Mouse (Mus musculus) ovary, postnatal 10 days (tissue): ENCODE measurements around the gene Acad11.

Experiments used
- DNase-seq: peaks from one replicate; pipeline ENCODE4 v3.0.0; 2022; ENCODE audit warnings: low spot score

Acad11 gene

GRCm38 (mm10) chr9:104148969-104149368 lies 85.8 kb downstream of the Acad11 start:
- no peak for DNase-seq

- DNase-seq, result no peak
Measured at GRCm38 (mm10) chr9:104152121-104152520, 88.9 kb downstream of the Acad11 start.

GRCm38 (mm10) chr9:104155100-104155715 lies 92.0 kb downstream of the Acad11 start:
- no peak for DNase-seq

GRCm38 (mm10) chr9:104156506-104156905 lies 93.3 kb downstream of the Acad11 start:
- no peak for DNase-seq

DNA sequence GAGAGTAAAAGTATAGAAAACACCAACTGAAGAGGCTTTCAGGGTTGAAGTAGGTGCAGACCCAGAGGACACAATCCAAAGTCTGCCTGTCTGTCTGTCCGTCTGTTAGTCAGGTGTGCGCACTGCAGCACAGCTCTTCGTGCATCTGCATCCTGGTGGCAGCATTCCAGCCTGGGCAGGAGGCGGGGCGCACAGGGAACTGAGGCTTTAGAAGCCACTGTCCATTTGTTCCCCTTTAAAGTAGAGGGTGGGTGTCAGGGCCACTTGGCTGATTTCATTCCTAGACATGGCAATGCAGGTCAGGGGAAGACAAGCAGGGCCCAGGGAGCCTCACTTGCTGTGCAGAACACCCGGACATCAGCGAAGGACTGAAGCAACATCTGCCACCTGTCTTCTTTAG lies 94.1 kb downstream of the Acad11 start:
- DNase-seq, result no peak

- DNase-seq, result no peak
Measured at GRCm38 (mm10) chr9:104161117-104161516, 97.9 kb downstream of the Acad11 start.

DNA sequence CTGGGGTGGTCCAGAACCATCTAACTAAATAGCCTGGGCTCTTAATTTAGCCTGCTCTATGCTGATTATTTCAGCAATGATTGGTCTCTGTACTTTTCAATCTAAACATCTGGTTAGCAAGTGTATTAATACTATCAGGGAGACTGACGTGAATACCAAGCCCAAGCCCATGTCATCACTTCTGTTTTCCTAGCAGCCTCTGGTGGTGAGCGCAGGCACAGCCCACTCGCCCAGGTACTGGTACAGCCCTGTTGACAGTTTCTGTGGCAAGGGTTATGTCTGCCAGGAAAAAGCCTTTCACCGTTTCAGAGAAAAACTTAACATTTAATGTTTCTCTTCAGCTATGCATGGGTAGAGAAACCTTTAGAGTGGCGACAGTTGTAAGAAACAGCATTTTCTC lies 101.0 kb downstream of the Acad11 start:
- DNase-seq, result no peak

DNA sequence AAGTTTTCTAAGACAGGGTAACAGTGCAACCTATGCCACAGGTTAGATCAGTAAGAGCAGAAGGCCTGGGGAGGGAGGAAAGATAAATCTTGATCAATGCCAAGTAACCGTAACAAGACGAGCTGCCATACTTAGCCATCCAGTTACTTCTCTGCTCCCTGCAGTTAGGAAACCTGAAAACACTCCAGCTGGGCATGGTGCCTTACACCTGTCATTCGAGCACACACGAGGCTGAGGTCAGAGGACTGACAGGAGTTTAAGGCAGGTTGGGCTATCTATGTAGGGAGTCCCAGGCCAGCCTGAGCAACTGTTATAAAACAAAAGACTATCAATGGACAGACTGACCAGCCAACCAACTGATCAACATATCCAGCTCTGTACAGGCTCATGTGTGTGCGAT lies 102.7 kb downstream of the Acad11 start:
- DNase-seq, result no peak

DNA sequence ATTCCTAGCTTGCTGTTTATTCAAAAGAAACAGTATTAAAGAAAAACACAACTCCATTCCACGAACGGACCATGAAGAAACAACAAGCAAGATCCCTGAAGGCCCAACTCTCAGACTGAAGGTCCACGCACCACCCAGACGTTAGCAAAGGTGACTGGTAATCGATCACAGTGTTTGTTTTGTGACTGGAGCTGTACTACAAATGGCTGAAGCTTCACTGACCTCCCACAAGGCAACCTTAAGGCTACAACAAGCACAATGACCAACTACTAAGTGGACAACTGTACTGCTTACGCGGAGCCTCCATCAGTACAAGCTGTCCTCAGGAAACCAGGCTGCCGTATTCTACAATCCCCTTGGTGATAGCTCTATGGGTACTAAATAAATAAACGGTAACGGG lies 106.8 kb downstream of the Acad11 start:
- DNase-seq, result no peak

DNA sequence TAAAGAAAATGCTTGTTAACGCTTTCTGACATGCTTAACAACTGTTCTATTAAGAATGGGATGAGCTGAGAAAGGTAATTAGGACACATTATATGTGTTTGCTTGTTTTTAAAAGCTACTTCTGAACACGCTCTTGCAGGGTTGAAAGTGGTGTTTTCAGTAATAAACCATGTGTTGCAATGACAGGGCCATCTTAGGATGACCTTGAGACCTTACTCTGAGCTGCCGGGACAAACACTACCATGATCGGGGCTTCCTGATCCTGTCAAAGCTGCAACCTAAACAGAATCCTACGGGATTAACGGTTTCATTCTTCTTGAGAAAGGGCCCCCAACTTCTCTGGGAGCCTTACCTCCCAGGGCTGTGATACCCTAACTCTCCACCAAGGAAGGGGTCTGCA lies 108.5 kb downstream of the Acad11 start:
- no peak for DNase-seq

GRCm38 (mm10) chr9:104172342-104172741 lies 109.2 kb downstream of the Acad11 start:
- DNase-seq, result no peak
